Mouse (Mus musculus) stomach, embryonic 16.5 days (tissue): ENCODE measurements at regions not wholly inside any gene's neighbourhood (a gene's known extent, or its start where the extent isn't known, plus 50 kb on each side); places are given as distances from the start of the nearest gene placed in this dataset.

Source experiments
- ATAC-seq: fragments of 200-750 bp; cut with Nextera tagmentation; 2 replicates; pipeline ENCODE4 v1.8.0; 2017; ENCODE audit warnings: moderate number of reproducible peaks, moderate TSS enrichment; ENCODE audit not compliant: insufficient read depth, low FRiP score
- H3K27ac ChIP-seq: fragments of 300-500 bp; sonication (generic); 2 replicates; pipeline ENCODE4 v1.5.1; 2014; ENCODE audit warnings: low read length
- H3K27me3 ChIP-seq: fragments of 300-500 bp; sonication (generic); 2 replicates; pipeline ENCODE4 v1.6.1; 2014; ENCODE audit warnings: low read length, control low read depth, mixed read lengths; ENCODE audit not compliant: control insufficient read depth, insufficient read depth
- H3K36me3 ChIP-seq: fragments of 300-500 bp; sonication (generic); 2 replicates; pipeline ENCODE4 v1.6.1; 2014; ENCODE audit warnings: low read length; ENCODE audit not compliant: control insufficient read depth, insufficient read depth
- H3K4me1 ChIP-seq: fragments of 300-500 bp; sonication (generic); 2 replicates; pipeline ENCODE4 v1.6.1; 2014; ENCODE audit warnings: low read length, control low read depth, mixed read lengths; ENCODE audit not compliant: control insufficient read depth, insufficient read depth
- H3K4me2 ChIP-seq: fragments of 300-500 bp; sonication (generic); 2 replicates; pipeline ENCODE4 v1.6.1; 2014; ENCODE audit warnings: low read depth, low read length, mixed read lengths
- H3K4me3 ChIP-seq: fragments of 300-500 bp; sonication (generic); replicated peaks from 2 replicates; pipeline ENCODE4 v1.5.1; 2014; ENCODE audit warnings: mild to moderate bottlenecking, low read length
- H3K9ac ChIP-seq: fragments of 300-500 bp; sonication (generic); 2 replicates; pipeline ENCODE4 v1.6.1; 2014; ENCODE audit warnings: low read length
- H3K9me3 ChIP-seq: fragments of 300-500 bp; sonication (generic); replicated peaks from 2 replicates; pipeline ENCODE4 v1.6.1; 2016; ENCODE audit warnings: low read length, control low read depth; ENCODE audit not compliant: control insufficient read depth
- WGBS: fragments of 180-500 bp; shearing (Covaris S2); extraction: QIAGEN DNeasy Blood & Tissue Kit; methylation state at CpG from one replicate; pipeline ENCODE4 v1.1.7; 2014; 5-methylcytosine and 5-hydroxymethylcytosine counted together

DNA sequence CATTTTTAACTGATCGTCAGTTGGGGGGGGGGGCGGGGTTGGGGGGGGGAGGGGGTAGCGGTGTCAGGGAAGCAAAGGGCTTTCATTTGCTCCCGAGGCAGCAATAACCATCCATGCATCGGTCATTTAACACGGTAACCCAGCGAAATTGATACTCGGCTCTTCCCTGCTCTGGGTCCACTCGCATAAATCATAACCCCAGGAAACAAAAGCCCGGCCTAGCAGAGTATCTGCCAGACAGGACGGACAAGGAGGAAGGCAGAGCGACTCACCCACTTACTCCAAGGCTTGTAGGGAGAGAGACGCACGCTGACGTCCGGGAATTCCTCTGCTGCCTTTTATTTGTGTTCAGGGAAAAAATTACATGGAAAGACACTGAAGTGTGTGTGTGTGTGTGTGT is 319.5 kb downstream of the Gm45692 start:
- no peak overlapping the region for H3K27ac ChIP-seq
- peaks cover 14% of the 10 kb centered on the region for H3K4me1 ChIP-seq
- peak overlapping the region; percentile 52 for H3K4me2 ChIP-seq
- no peak for ATAC-seq
- peak overlapping the region; percentile 46; the same call in 1 of the 2 replicates for H3K9ac ChIP-seq
- H3K36me3 ChIP-seq: no peaks in the 10 kb centered on the region
- no peaks in the 10 kb centered on the region for H3K27me3 ChIP-seq
- H3K4me3 ChIP-seq: peak overlapping the region; percentile 25
- 14% methylated on average over 16 of the region's 16 CpGs for WGBS
- H3K9me3 ChIP-seq: no peaks in the 10 kb centered on the region

DNA sequence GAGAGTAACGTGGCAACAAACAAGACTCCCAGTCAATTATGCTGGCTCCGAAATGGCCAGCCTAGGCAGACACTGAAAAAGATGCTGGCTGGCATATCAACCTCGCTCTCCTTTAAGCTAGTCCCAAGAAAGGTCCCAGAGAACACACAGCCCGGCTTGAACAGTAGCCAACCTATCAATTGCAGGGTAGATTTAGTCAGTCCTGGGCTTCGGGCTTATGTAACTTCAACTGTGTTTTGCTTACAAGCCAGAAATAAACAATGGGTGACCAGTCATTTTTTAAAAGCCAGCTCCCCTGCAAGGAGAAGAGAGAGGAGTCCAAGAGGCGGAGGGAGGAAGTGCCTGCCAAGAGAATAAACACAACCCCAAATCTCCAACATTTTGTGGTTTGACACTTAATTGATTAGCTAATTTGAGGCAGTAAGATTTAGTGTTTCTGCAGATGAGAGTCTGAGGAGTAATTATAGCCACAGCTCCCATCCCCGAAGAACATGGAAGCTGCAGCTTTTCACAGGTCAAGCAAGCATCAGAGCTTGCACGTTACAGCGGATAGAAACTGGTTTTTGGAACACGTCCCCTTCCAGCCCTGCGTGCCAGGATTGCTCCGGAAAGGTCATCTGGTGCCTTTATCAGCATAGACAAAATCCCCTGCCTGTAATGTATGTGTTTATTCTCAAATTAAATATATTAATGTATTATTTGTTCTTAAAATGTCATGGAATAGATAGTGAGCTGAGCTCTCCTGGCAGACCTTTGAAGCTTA is 322.1 kb downstream of the Gm45692 start:
- no peak overlapping the region for H3K9ac ChIP-seq
- no peak overlapping the region for H3K4me3 ChIP-seq
- peak; percentile 47 for ATAC-seq
- H3K27me3 ChIP-seq: no peaks in the 10 kb centered on the region
- H3K36me3 ChIP-seq: no peaks in the 10 kb centered on the region
- H3K9me3 ChIP-seq: no peaks in the 10 kb centered on the region
- WGBS: 32% methylated on average over 12 of the region's 12 CpGs
- peaks cover 14% of the 10 kb centered on the region for H3K4me1 ChIP-seq
- no peak overlapping the region for H3K4me2 ChIP-seq
- H3K27ac ChIP-seq: no peak overlapping the region

DNA sequence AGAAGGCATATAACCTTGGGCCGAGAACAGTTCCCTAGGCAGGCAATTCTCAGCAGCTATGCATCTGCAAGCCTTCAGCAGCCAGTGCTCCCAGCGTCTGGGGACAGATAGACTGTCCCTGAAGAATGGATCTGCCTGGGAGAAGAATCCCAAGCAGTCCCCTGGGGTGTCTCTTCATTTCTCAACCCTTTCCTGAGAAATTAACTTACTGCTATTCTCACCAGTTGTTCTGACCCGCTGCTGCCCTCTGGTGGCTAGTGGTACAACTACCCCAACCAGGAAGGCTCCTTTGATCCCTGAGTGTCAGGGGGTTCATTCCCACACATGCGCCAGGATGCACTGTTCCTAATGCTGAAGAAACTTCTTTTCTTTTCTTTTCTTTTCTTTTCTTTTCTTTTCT is 323.7 kb downstream of the Gm45692 start:
- H3K4me3 ChIP-seq: no peak overlapping the region
- no peaks in the 10 kb centered on the region for H3K36me3 ChIP-seq
- H3K9ac ChIP-seq: no peak overlapping the region
- H3K4me1 ChIP-seq: peaks cover 14% of the 10 kb centered on the region
- H3K27ac ChIP-seq: no peak overlapping the region
- H3K9me3 ChIP-seq: no peaks in the 10 kb centered on the region
- no peak overlapping the region for H3K4me2 ChIP-seq
- ATAC-seq: no peak
- WGBS: 52% methylated on average over 4 of the region's 4 CpGs
- no peaks in the 10 kb centered on the region for H3K27me3 ChIP-seq

- no peak for ATAC-seq
- no peaks in the 10 kb centered on the region for H3K9me3 ChIP-seq
- peaks cover 12% of the 10 kb centered on the region for H3K4me1 ChIP-seq
- 92% methylated on average over 11 of the region's 11 CpGs for WGBS
- no peaks in the 10 kb centered on the region for H3K27me3 ChIP-seq
- no peak overlapping the region for H3K4me3 ChIP-seq
- H3K9ac ChIP-seq: no peak overlapping the region
- H3K27ac ChIP-seq: no peak overlapping the region
- H3K36me3 ChIP-seq: no peaks in the 10 kb centered on the region
- no peak overlapping the region for H3K4me2 ChIP-seq
Observed at GRCm38 (mm10) chr8:26443735-26444134, 324.4 kb downstream of the Gm45692 start.

GRCm38 (mm10) chr8:26445991-26446390 is 326.7 kb downstream of the Gm45692 start:
- Histone ChIP-seq H3K36me3 (no peaks in the 10 kb centered on the region), H3K4me1 (peaks cover 5% of the 10 kb centered on the region; the same call in 1 of the 2 replicates), H3K4me3 (no peak overlapping the region), H3K27ac (no peak overlapping the region), H3K9me3 (no peaks in the 10 kb centered on the region), H3K9ac (no peak overlapping the region), H3K27me3 (no peaks in the 10 kb centered on the region), H3K4me2 (no peak overlapping the region)
- no peak for ATAC-seq
- WGBS: 75% methylated on average over 4 of the region's 4 CpGs

DNA sequence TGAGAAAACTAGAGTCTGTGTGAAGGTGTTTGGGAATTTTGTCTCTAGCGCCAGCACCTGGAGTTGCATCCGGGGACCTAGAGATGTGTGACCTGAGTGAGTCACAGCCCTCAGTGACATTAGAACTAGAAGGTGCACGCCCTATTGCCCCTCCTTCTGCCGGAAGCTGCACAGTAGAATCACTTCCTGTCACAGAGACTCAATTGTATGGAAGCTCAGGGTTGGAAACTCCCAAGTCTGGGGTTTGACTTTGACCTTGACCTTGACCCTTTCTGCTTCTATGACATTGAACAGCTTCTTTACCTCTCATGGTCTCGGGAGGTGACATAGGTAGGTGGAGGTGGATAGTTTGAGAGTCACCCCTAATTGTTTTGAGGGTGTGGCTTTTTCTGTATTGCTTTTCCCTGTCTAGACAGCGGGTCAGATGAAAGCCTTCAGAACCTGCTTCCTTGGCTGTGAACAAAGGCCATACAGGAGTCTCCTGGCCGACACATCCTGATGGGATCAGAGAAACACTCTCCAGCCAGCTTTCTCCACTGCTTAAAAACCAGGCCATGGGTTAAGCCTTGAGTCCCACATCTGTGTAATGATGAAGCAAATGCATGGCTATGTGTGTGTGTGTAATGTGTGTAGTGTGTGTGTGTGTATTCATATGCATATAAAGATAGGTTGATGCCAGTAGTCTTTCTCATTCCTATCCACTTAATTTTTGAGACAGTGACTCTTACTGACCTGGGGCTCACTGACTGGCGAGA is 328.7 kb downstream of the Gm45692 start:
- WGBS: 76% methylated on average over 8 of the region's 8 CpGs
- 0 out of 2 replicates have a peak, but pooled peaks cover 3% of the 10 kb centered on the region for H3K4me1 ChIP-seq
- no peak overlapping the region for H3K4me2 ChIP-seq
- no peaks in the 10 kb centered on the region for H3K36me3 ChIP-seq
- no peak overlapping the region for H3K27ac ChIP-seq
- H3K27me3 ChIP-seq: no peaks in the 10 kb centered on the region
- H3K9ac ChIP-seq: no peak overlapping the region
- no peak overlapping the region for H3K4me3 ChIP-seq
- no peak for ATAC-seq
- H3K9me3 ChIP-seq: no peaks in the 10 kb centered on the region

- no peak overlapping the region for H3K4me2 ChIP-seq
- H3K4me3 ChIP-seq: no peak overlapping the region
- no peak overlapping the region for H3K9ac ChIP-seq
- 0 out of 2 replicates have a peak, but pooled peaks cover 2% of the 10 kb centered on the region for H3K27me3 ChIP-seq
- no peaks in the 10 kb centered on the region for H3K9me3 ChIP-seq
- no peak overlapping the region for H3K27ac ChIP-seq
- H3K36me3 ChIP-seq: no peaks in the 10 kb centered on the region
- 90% methylated on average over 7 of the region's 7 CpGs for WGBS
- no peak for ATAC-seq
- H3K4me1 ChIP-seq: 0 out of 2 replicates have a peak, but pooled peaks cover 4% of the 10 kb centered on the region
Observed at GRCm38 (mm10) chr8:26449291-26449690, 330.0 kb downstream of the Gm45692 start.

- H3K9me3 ChIP-seq: no peaks in the 10 kb centered on the region
- 57% methylated on average over 10 of the region's 10 CpGs for whole genome bisulfite sequencing
- H3K27ac ChIP-seq: no peak overlapping the region
- no peak overlapping the region for H3K4me2 ChIP-seq
- H3K36me3 ChIP-seq: no peaks in the 10 kb centered on the region
- 0 out of 2 replicates have a peak, but pooled peaks cover 2% of the 10 kb centered on the region for H3K27me3 ChIP-seq
- no peak for ATAC-seq
- no peak overlapping the region for H3K9ac ChIP-seq
- H3K4me1 ChIP-seq: 0 out of 2 replicates have a peak, but pooled peaks cover 4% of the 10 kb centered on the region
- no peak overlapping the region for H3K4me3 ChIP-seq
Observed at GRCm38 (mm10) chr8:26450543-26450942, 331.2 kb downstream of the Gm45692 start.

GRCm38 (mm10) chr8:26452976-26453573 is 333.7 kb downstream of the Gm45692 start:
- H3K9ac ChIP-seq: no peak overlapping the region
- WGBS: 37% methylated on average over 5 of the region's 5 CpGs
- 0 out of 2 replicates have a peak, but pooled peaks cover 2% of the 10 kb centered on the region for H3K27me3 ChIP-seq
- H3K36me3 ChIP-seq: no peaks in the 10 kb centered on the region
- H3K4me2 ChIP-seq: no peak overlapping the region
- H3K9me3 ChIP-seq: no peaks in the 10 kb centered on the region
- no peak overlapping the region for H3K27ac ChIP-seq
- H3K4me3 ChIP-seq: no peak overlapping the region
- 0 out of 2 replicates have a peak, but pooled peaks cover 4% of the 10 kb centered on the region for H3K4me1 ChIP-seq
- no peak for ATAC-seq
